Mouse (Mus musculus): ENCODE data around the gene Gm17622. TPM values are rescaled to one million over a fixed set of nuclear protein-coding genes. Genes with fewer than 3 reads are reported as not detected.

Gene Gm17622
- polyA plus RNA-seq, 1 experiment from 2014 or later, result not detected

- no peak overlapping the region for H3K4me3 ChIP-seq (ENCODE audit: low read depth, low read length)
- peak; percentile 15 for DNase-seq
- no peak for ATAC-seq (ENCODE audit: insufficient read depth)
- H3K36me3 ChIP-seq (ENCODE audit: insufficient read depth), result no peaks in the 10 kb centered on the region
- no peaks in the 10 kb centered on the region for H3K27me3 ChIP-seq (ENCODE audit: insufficient read depth, low read length)
- no peaks in the 10 kb centered on the region for H3K9me3 ChIP-seq (ENCODE audit: low read depth, low read length)
- no peak overlapping the region for H3K27ac ChIP-seq (ENCODE audit: low read depth)
- no peak for TF ChIP-seq CTCF (IDR thresholded peaks at IDR 0.05; ENCODE audit: low read depth)
- 66% methylated on average over 13 of the region's 13 CpGs for WGBS
- H3K4me2 ChIP-seq, result no peak overlapping the region
- no peak overlapping the region for H3K9ac ChIP-seq
- peaks cover 8% of the 10 kb centered on the region; the same call in 1 of the 2 replicates for H3K4me1 ChIP-seq (ENCODE audit: insufficient read depth)
Observed at GRCm38 (mm10) chr13:96510635-96511034, 20.1 kb downstream of the Gm17622 start.

GRCm38 (mm10) chr13:96511262-96511661, 20.7 kb downstream of the Gm17622 start:
- ATAC-seq (ENCODE audit: insufficient read depth), result no peak

GRCm38 (mm10) chr13:96511893-96512292, 21.4 kb downstream of the Gm17622 start:
- H3K4me3 ChIP-seq (ENCODE audit: low read depth, low read length), result no peak overlapping the region
- H3K27ac ChIP-seq (ENCODE audit: low read depth), result no peak overlapping the region; the same call in 1 of the 2 replicates
- no peaks in the 10 kb centered on the region for H3K27me3 ChIP-seq (ENCODE audit: insufficient read depth, low read length)
- H3K9me3 ChIP-seq (ENCODE audit: low read depth, low read length), result no peaks in the 10 kb centered on the region
- DNase-seq, result peak; percentile 51
- no peak overlapping the region for H3K9ac ChIP-seq
- ATAC-seq (ENCODE audit: insufficient read depth), result no peak
- 32% methylated on average over 5 of the region's 5 CpGs for WGBS
- no peak overlapping the region for H3K4me2 ChIP-seq
- TF ChIP-seq CTCF (IDR thresholded peaks at IDR 0.05; ENCODE audit: low read depth), result no peak
- peaks cover 10% of the 10 kb centered on the region; the same call in 1 of the 2 replicates for H3K4me1 ChIP-seq (ENCODE audit: insufficient read depth)
- no peaks in the 10 kb centered on the region for H3K36me3 ChIP-seq (ENCODE audit: insufficient read depth)

More at GRCm38 (mm10) chr13:96511262-96511661, 20.7 kb downstream of the Gm17622 start:
- no peak for DNase-seq
- Histone ChIP-seq H3K27ac (ENCODE audit: low read depth) (no peak overlapping the region), H3K27me3 (ENCODE audit: insufficient read depth, low read length) (no peaks in the 10 kb centered on the region), H3K9ac (no peak overlapping the region), H3K4me2 (no peak overlapping the region), H3K4me1 (ENCODE audit: insufficient read depth) (peaks cover 8% of the 10 kb centered on the region; the same call in 1 of the 2 replicates), H3K4me3 (ENCODE audit: low read depth, low read length) (no peak overlapping the region), H3K36me3 (ENCODE audit: insufficient read depth) (no peaks in the 10 kb centered on the region), H3K9me3 (ENCODE audit: low read depth, low read length) (no peaks in the 10 kb centered on the region)
- no peak for TF ChIP-seq CTCF (IDR thresholded peaks at IDR 0.05; ENCODE audit: low read depth)
- WGBS, result 56% methylated on average over 1 of the region's 1 CpGs

GRCm38 (mm10) chr13:96514154-96514942, 23.8 kb downstream of the Gm17622 start:
- H3K4me2 ChIP-seq, result no peak overlapping the region
- H3K36me3 ChIP-seq (ENCODE audit: insufficient read depth), result no peaks in the 10 kb centered on the region
- H3K9ac ChIP-seq, result no peak overlapping the region
- DNase-seq (peak; percentile 94), ATAC-seq (ENCODE audit: insufficient read depth) (peak; percentile 72)
- WGBS, result 37% methylated on average over 5 of the region's 5 CpGs
- peaks cover 12% of the 10 kb centered on the region; the same call in 1 of the 2 replicates for H3K4me1 ChIP-seq (ENCODE audit: insufficient read depth)
- H3K27ac ChIP-seq (ENCODE audit: low read depth), result no peak overlapping the region
- no peak for TF ChIP-seq CTCF (IDR thresholded peaks at IDR 0.05; ENCODE audit: low read depth)
- no peaks in the 10 kb centered on the region for H3K9me3 ChIP-seq (ENCODE audit: low read depth, low read length)
- no peak overlapping the region for H3K4me3 ChIP-seq (ENCODE audit: low read depth, low read length)
- H3K27me3 ChIP-seq (ENCODE audit: insufficient read depth, low read length), result no peaks in the 10 kb centered on the region

GRCm38 (mm10) chr13:96516249-96516648, 25.7 kb downstream of the Gm17622 start:
- Histone ChIP-seq H3K4me3 (ENCODE audit: low read depth, low read length) (no peak overlapping the region), H3K27ac (ENCODE audit: low read depth) (no peak overlapping the region), H3K27me3 (ENCODE audit: insufficient read depth, low read length) (no peaks in the 10 kb centered on the region), H3K9ac (no peak overlapping the region), H3K9me3 (ENCODE audit: low read depth, low read length) (no peaks in the 10 kb centered on the region), H3K4me2 (no peak overlapping the region), H3K36me3 (ENCODE audit: insufficient read depth) (no peaks in the 10 kb centered on the region), H3K4me1 (ENCODE audit: insufficient read depth) (peaks cover 12% of the 10 kb centered on the region; the same call in 1 of the 2 replicates)
- DNase-seq, result no peak
- no peak for TF ChIP-seq CTCF (IDR thresholded peaks at IDR 0.05; ENCODE audit: low read depth)
- no peak for ATAC-seq (ENCODE audit: insufficient read depth)
- 92% methylated on average over 9 of the region's 9 CpGs for WGBS

- Histone ChIP-seq H3K27ac (ENCODE audit: low read depth) (no peak overlapping the region), H3K27me3 (ENCODE audit: insufficient read depth, low read length) (no peaks in the 10 kb centered on the region), H3K9me3 (ENCODE audit: low read depth, low read length) (no peaks in the 10 kb centered on the region), H3K9ac (no peak overlapping the region), H3K4me2 (no peak overlapping the region), H3K36me3 (ENCODE audit: insufficient read depth) (no peaks in the 10 kb centered on the region), H3K4me1 (ENCODE audit: insufficient read depth) (peaks cover 8% of the 10 kb centered on the region; the same call in 1 of the 2 replicates), H3K4me3 (ENCODE audit: low read depth, low read length) (no peak overlapping the region)
- WGBS, result 58% methylated on average over 2 of the region's 2 CpGs
- ATAC-seq (ENCODE audit: insufficient read depth), result peak; percentile 76; the same call in 1 of the 2 replicates
- peak; percentile 69 for DNase-seq
- TF ChIP-seq CTCF (IDR thresholded peaks at IDR 0.05; ENCODE audit: low read depth), result no peak
Observed at GRCm38 (mm10) chr13:96517335-96517734, 26.8 kb downstream of the Gm17622 start.

GRCm38 (mm10) chr13:96521294-96521693, 30.8 kb downstream of the Gm17622 start:
- WGBS, result 81% methylated on average over 3 of the region's 3 CpGs
- Histone ChIP-seq H3K36me3 (ENCODE audit: insufficient read depth) (no peaks in the 10 kb centered on the region), H3K27me3 (ENCODE audit: insufficient read depth, low read length) (no peaks in the 10 kb centered on the region), H3K4me2 (no peak overlapping the region), H3K9ac (no peak overlapping the region), H3K4me1 (ENCODE audit: insufficient read depth) (0 out of 2 replicates have a peak, but pooled peaks cover 4% of the 10 kb centered on the region), H3K4me3 (ENCODE audit: low read depth, low read length) (no peak overlapping the region), H3K27ac (ENCODE audit: low read depth) (no peak overlapping the region), H3K9me3 (ENCODE audit: low read depth, low read length) (no peaks in the 10 kb centered on the region)
- no peak for ATAC-seq (ENCODE audit: insufficient read depth)
- TF ChIP-seq CTCF (IDR thresholded peaks at IDR 0.05; ENCODE audit: low read depth), result no peak
- no peak for DNase-seq
